Mouse (Mus musculus) cerebellum, adult 11-12 months (tissue): ENCODE data around the gene Mdm2.

ENCODE experiments used
- DNase-seq: peaks from one replicate; pipeline ENCODE4 v3.0.0; 2022

The Mdm2 gene

DNA sequence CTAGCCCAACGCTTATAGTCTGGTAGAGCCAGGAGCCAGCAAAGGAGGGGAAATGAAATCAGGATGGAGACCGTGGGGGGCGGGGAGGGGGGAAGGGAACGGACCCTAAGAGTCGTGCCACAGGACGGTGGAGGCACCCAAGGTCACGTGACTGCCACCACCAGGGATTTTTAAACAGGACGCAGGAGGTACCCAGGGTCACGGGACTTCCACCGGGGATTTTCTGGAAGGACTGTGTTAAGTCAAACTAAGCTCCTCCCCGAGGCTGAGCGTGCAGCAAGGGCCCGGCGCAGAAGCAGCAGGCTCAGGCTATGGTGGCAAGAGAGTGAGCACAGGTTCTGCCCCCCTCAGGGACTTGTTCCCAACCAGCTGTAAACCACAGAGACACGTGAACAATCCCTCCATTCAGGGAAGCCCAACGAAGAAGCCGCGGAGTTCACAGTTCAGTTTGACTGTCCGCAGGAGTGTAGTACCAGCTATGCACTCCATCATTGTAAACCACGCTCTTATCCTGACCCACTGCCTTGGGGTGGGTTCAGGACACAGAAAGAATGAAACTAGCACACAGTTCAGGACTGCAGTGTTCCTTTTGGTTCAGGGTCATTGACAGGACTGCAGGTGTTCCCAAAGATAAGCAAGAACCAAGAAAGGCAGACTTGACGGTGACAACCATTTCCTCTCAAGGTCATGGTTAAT lies 70.5 kb downstream of the Mdm2 start:
- no peak for DNase-seq

DNA sequence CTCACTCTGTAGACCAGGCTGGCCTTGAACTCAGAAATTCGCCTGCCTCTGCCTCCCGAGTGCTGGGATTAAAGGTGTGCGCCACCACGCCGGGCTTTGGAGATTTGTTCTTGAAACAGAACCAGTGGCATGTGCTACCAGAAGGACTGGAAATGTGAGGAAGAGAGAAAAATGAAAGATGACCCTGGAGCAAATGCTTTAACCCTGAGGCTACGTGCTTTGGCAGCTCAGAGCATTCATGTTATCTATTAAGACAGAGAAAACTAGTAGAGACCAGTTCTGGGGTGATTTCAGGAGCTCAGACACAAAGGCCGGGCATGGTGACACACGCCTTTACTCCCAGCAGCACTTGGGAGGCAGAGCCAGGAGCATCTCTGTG lies 71.3 kb downstream of the Mdm2 start:
- DNase-seq, result no peak
